Mouse (Mus musculus): ENCODE results near the gene Gm49405.
"Not testable (repeated sequence)": the region's sequence is repeated elsewhere in the genome, so short reads cannot be mapped to it uniquely, and the experiment has no call there.

DNA sequence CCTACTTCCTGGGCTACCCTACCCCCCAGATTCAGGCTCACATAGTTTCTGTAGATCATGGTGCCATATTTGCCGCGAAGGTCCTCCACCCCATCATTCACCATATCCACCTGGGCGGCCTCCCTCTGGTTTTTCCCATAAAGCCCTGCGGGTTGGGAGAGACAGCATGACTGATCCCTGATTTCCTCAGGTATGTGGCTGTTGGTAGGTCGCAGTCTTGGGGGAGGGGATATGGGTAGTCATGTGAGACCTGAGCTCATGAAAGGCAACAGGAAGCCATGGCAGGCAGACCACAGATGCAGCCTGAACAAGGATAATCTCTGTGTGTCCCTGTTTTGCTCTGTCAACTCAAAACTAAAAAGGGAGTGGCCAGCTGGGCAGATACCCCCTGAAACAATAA is 40.5 kb downstream of the Gm49405 start:
- not testable (repeated sequence) for TF ChIP-seq POLR2A, CTCF (IDR thresholded peaks at IDR 0.05; ENCODE audit: extremely low read depth, insufficient read depth, low read length)

Measured in cortical plate, adult 2 months (tissue).